Mouse (Mus musculus): Measurements from ENCODE around the gene Rab7b. TPM values are rescaled to one million over a fixed set of nuclear protein-coding genes. Genes with fewer than 3 reads are reported as not detected.

The Rab7b gene
- polyA plus RNA-seq, 1 experiment from 2014 or later = 0.50 TPM

- DNase-seq (ENCODE audit: low spot score) = no peak
- no peaks in the 10 kb centered on the region for H3K4me1 ChIP-seq (ENCODE audit: control insufficient read depth, insufficient read depth, low read length)
- H3K36me3 ChIP-seq (replicated peaks; ENCODE audit: control insufficient read depth, insufficient read depth, low read depth, low read length) = no peaks in the 10 kb centered on the region
- H3K27ac ChIP-seq (replicated peaks; ENCODE audit: low read depth, low read length) = no peak overlapping the region
- H3K9ac ChIP-seq (replicated peaks; ENCODE audit: low read length) = no peak overlapping the region
- no peak overlapping the region for H3K4me2 ChIP-seq (ENCODE audit: low read depth, low read length)
- WGBS = 88% methylated on average over 6 of the region's 6 CpGs
- H3K4me3 ChIP-seq (ENCODE audit: low read depth, low read length) = no peak overlapping the region
- ATAC-seq (replicated peaks; ENCODE audit: insufficient number of reproducible peaks, low FRiP score, low TSS enrichment, low read depth) = no peak
- H3K9me3 ChIP-seq (replicated peaks; ENCODE audit: control insufficient read depth, low read length) = no peaks in the 10 kb centered on the region
- H3K27me3 ChIP-seq (ENCODE audit: control insufficient read depth, insufficient read depth, low read length) = no peaks in the 10 kb centered on the region
Observed at GRCm38 (mm10) chr1:131734657-131735273, 46.3 kb downstream of the Rab7b start.

GRCm38 (mm10) chr1:131736494-131736893 is 48.0 kb downstream of the Rab7b start:
- Histone ChIP-seq H3K27ac (replicated peaks; ENCODE audit: low read depth, low read length) (no peak overlapping the region), H3K4me2 (ENCODE audit: low read depth, low read length) (no peak overlapping the region), H3K27me3 (ENCODE audit: control insufficient read depth, insufficient read depth, low read length) (no peaks in the 10 kb centered on the region), H3K4me1 (ENCODE audit: control insufficient read depth, insufficient read depth, low read length) (no peaks in the 10 kb centered on the region), H3K9ac (replicated peaks; ENCODE audit: low read length) (no peak overlapping the region), H3K9me3 (replicated peaks; ENCODE audit: control insufficient read depth, low read length) (no peaks in the 10 kb centered on the region), H3K4me3 (ENCODE audit: low read depth, low read length) (no peak overlapping the region), H3K36me3 (replicated peaks; ENCODE audit: control insufficient read depth, insufficient read depth, low read depth, low read length) (no peaks in the 10 kb centered on the region)
- 93% methylated on average over 9 of the region's 9 CpGs for WGBS
- ATAC-seq (replicated peaks; ENCODE audit: insufficient number of reproducible peaks, low FRiP score, low TSS enrichment, low read depth) = no peak
- DNase-seq (ENCODE audit: low spot score) = no peak

- Histone ChIP-seq H3K4me2 (ENCODE audit: low read depth, low read length) (no peak overlapping the region), H3K27ac (replicated peaks; ENCODE audit: low read depth, low read length) (no peak overlapping the region), H3K4me1 (ENCODE audit: control insufficient read depth, insufficient read depth, low read length) (no peaks in the 10 kb centered on the region), H3K9me3 (replicated peaks; ENCODE audit: control insufficient read depth, low read length) (no peaks in the 10 kb centered on the region), H3K4me3 (ENCODE audit: low read depth, low read length) (no peak overlapping the region), H3K9ac (replicated peaks; ENCODE audit: low read length) (no peak overlapping the region), H3K36me3 (replicated peaks; ENCODE audit: control insufficient read depth, insufficient read depth, low read depth, low read length) (no peaks in the 10 kb centered on the region), H3K27me3 (ENCODE audit: control insufficient read depth, insufficient read depth, low read length) (no peaks in the 10 kb centered on the region)
- DNase-seq (ENCODE audit: low spot score) (no peak), ATAC-seq (replicated peaks; ENCODE audit: insufficient number of reproducible peaks, low FRiP score, low TSS enrichment, low read depth) (no peak)
- WGBS = 84% methylated on average over 5 of the region's 5 CpGs
Observed at GRCm38 (mm10) chr1:131737269-131737668, 48.8 kb downstream of the Rab7b start.

GRCm38 (mm10) chr1:131738760-131739159 is 50.3 kb downstream of the Rab7b start:
- Histone ChIP-seq H3K9ac (replicated peaks; ENCODE audit: low read length) (no peak overlapping the region), H3K9me3 (replicated peaks; ENCODE audit: control insufficient read depth, low read length) (no peaks in the 10 kb centered on the region), H3K36me3 (replicated peaks; ENCODE audit: control insufficient read depth, insufficient read depth, low read depth, low read length) (no peaks in the 10 kb centered on the region), H3K27ac (replicated peaks; ENCODE audit: low read depth, low read length) (no peak overlapping the region), H3K4me2 (ENCODE audit: low read depth, low read length) (no peak overlapping the region), H3K4me1 (ENCODE audit: control insufficient read depth, insufficient read depth, low read length) (no peaks in the 10 kb centered on the region), H3K4me3 (ENCODE audit: low read depth, low read length) (no peak overlapping the region), H3K27me3 (ENCODE audit: control insufficient read depth, insufficient read depth, low read length) (no peaks in the 10 kb centered on the region)
- ATAC-seq (replicated peaks; ENCODE audit: insufficient number of reproducible peaks, low FRiP score, low TSS enrichment, low read depth) (no peak), DNase-seq (ENCODE audit: low spot score) (no peak)
- WGBS = 86% methylated on average over 1 of the region's 1 CpGs

- no peak overlapping the region for H3K4me3 ChIP-seq (ENCODE audit: low read depth, low read length)
- WGBS = 91% methylated on average over 9 of the region's 9 CpGs
- no peaks in the 10 kb centered on the region for H3K27me3 ChIP-seq (ENCODE audit: control insufficient read depth, insufficient read depth, low read length)
- H3K4me2 ChIP-seq (ENCODE audit: low read depth, low read length) = no peak overlapping the region
- H3K9ac ChIP-seq (replicated peaks; ENCODE audit: low read length) = no peak overlapping the region
- ATAC-seq (replicated peaks; ENCODE audit: insufficient number of reproducible peaks, low FRiP score, low TSS enrichment, low read depth) (no peak), DNase-seq (ENCODE audit: low spot score) (no peak)
- H3K9me3 ChIP-seq (replicated peaks; ENCODE audit: control insufficient read depth, low read length) = no peaks in the 10 kb centered on the region
- H3K4me1 ChIP-seq (ENCODE audit: control insufficient read depth, insufficient read depth, low read length) = no peaks in the 10 kb centered on the region
- no peak overlapping the region for H3K27ac ChIP-seq (replicated peaks; ENCODE audit: low read depth, low read length)
- H3K36me3 ChIP-seq (replicated peaks; ENCODE audit: control insufficient read depth, insufficient read depth, low read depth, low read length) = no peaks in the 10 kb centered on the region
Observed at GRCm38 (mm10) chr1:131739481-131740160, 51.1 kb downstream of the Rab7b start.

- Histone ChIP-seq H3K9ac (replicated peaks; ENCODE audit: low read length) (no peak within 1 kb of the TSS), H3K27ac (replicated peaks; ENCODE audit: low read depth, low read length) (no peak within 1 kb of the TSS)
- 48% methylated on average over 10 of the region's 10 CpGs for WGBS
Observed at GRCm38 (mm10) chr1:131743868-131744464, 55.5 kb downstream of the Rab7b start, which contains the start of gene Slc26a9. Gene Slc26a9, plus strand, starts transcription at chr1:131744022.

GRCm38 (mm10) chr1:131745391-131745790 is 56.9 kb downstream of the Rab7b start:
- 29% methylated on average over 5 of the region's 5 CpGs for WGBS
- H3K27me3 ChIP-seq (ENCODE audit: control insufficient read depth, insufficient read depth, low read length) = no peaks in the 10 kb centered on the region
- no peak overlapping the region for H3K4me2 ChIP-seq (ENCODE audit: low read depth, low read length)
- no peak for DNase-seq (ENCODE audit: low spot score)
- no peak for ATAC-seq (replicated peaks; ENCODE audit: insufficient number of reproducible peaks, low FRiP score, low TSS enrichment, low read depth)
- H3K36me3 ChIP-seq (replicated peaks; ENCODE audit: control insufficient read depth, insufficient read depth, low read depth, low read length) = no peaks in the 10 kb centered on the region
- H3K9me3 ChIP-seq (replicated peaks; ENCODE audit: control insufficient read depth, low read length) = no peaks in the 10 kb centered on the region
- no peak overlapping the region for H3K27ac ChIP-seq (replicated peaks; ENCODE audit: low read depth, low read length)
- no peak overlapping the region for H3K9ac ChIP-seq (replicated peaks; ENCODE audit: low read length)
- H3K4me3 ChIP-seq (ENCODE audit: low read depth, low read length) = no peak overlapping the region
- no peaks in the 10 kb centered on the region for H3K4me1 ChIP-seq (ENCODE audit: control insufficient read depth, insufficient read depth, low read length)

More at GRCm38 (mm10) chr1:131743868-131744464, 55.5 kb downstream of the Rab7b start, which contains the start of gene Slc26a9:
- Histone ChIP-seq H3K4me1 (ENCODE audit: control insufficient read depth, insufficient read depth, low read length) (no peaks in the 10 kb centered on the region), H3K27me3 (ENCODE audit: control insufficient read depth, insufficient read depth, low read length) (no peaks in the 10 kb centered on the region), H3K4me3 (ENCODE audit: low read depth, low read length) (no peak within 1 kb of the TSS), H3K36me3 (replicated peaks; ENCODE audit: control insufficient read depth, insufficient read depth, low read depth, low read length) (no peaks in the 10 kb centered on the region), H3K9me3 (replicated peaks; ENCODE audit: control insufficient read depth, low read length) (no peaks in the 10 kb centered on the region), H3K4me2 (ENCODE audit: low read depth, low read length) (no peak within 1 kb of the TSS)
- no peak for DNase-seq (ENCODE audit: low spot score)
- ATAC-seq (replicated peaks; ENCODE audit: insufficient number of reproducible peaks, low FRiP score, low TSS enrichment, low read depth) = no peak

- 54% methylated on average over 2 of the region's 2 CpGs for WGBS
- ATAC-seq (replicated peaks; ENCODE audit: insufficient number of reproducible peaks, low FRiP score, low TSS enrichment, low read depth) = no peak
- Histone ChIP-seq H3K27ac (replicated peaks; ENCODE audit: low read depth, low read length) (no peak overlapping the region), H3K36me3 (replicated peaks; ENCODE audit: control insufficient read depth, insufficient read depth, low read depth, low read length) (no peaks in the 10 kb centered on the region), H3K27me3 (ENCODE audit: control insufficient read depth, insufficient read depth, low read length) (no peaks in the 10 kb centered on the region), H3K9ac (replicated peaks; ENCODE audit: low read length) (no peak overlapping the region), H3K4me3 (ENCODE audit: low read depth, low read length) (no peak overlapping the region), H3K9me3 (replicated peaks; ENCODE audit: control insufficient read depth, low read length) (no peaks in the 10 kb centered on the region), H3K4me2 (ENCODE audit: low read depth, low read length) (no peak overlapping the region), H3K4me1 (ENCODE audit: control insufficient read depth, insufficient read depth, low read length) (no peaks in the 10 kb centered on the region)
- DNase-seq (ENCODE audit: low spot score) = no peak
Observed at GRCm38 (mm10) chr1:131747761-131748160, 59.3 kb downstream of the Rab7b start.
